Mouse (Mus musculus) forebrain, embryonic 11.5 days (tissue): ENCODE data around the gene Pknox2. TPM values are rescaled to one million over a fixed set of nuclear protein-coding genes. Genes with fewer than 3 reads are reported as not detected.

Source experiments
- ATAC-seq: fragments of 200-750 bp; cut with Nextera tagmentation; replicated peaks from 2 replicates; pipeline ENCODE4 v1.8.0; 2017; ENCODE audit warnings: moderate TSS enrichment; ENCODE audit not compliant: low FRiP score
- DNase-seq: peaks from one replicate; pipeline ENCODE4 v3.0.0-alpha.2; 2017; ENCODE audit warnings: low spot score
- H3K27ac ChIP-seq: fragments of 300-500 bp; sonication (generic); 2 replicates; pipeline ENCODE4 v1.5.1; 2014; ENCODE audit warnings: low read depth, low read length
- H3K27me3 ChIP-seq: fragments of 300-500 bp; sonication (generic); 2 replicates; pipeline ENCODE4 v1.6.1; 2014; ENCODE audit warnings: mild to moderate bottlenecking, low read length, mixed read lengths; ENCODE audit not compliant: control insufficient read depth, insufficient read depth
- H3K36me3 ChIP-seq: fragments of 300-500 bp; sonication (generic); 2 replicates; pipeline ENCODE4 v1.6.1; 2014; ENCODE audit warnings: mild to moderate bottlenecking, low read length, moderate library complexity, mixed read lengths; ENCODE audit not compliant: control insufficient read depth, insufficient read depth
- H3K4me1 ChIP-seq: fragments of 300-500 bp; sonication (generic); replicated peaks from 2 replicates; pipeline ENCODE4 v1.6.1; 2014; ENCODE audit warnings: low read length, mixed read lengths; ENCODE audit not compliant: control insufficient read depth, insufficient read depth
- H3K4me2 ChIP-seq: fragments of 300-500 bp; sonication (generic); 2 replicates; pipeline ENCODE4 v1.6.1; 2014; ENCODE audit warnings: low read depth, mild to moderate bottlenecking, low read length, moderate library complexity, mixed read lengths; ENCODE audit not compliant: severe bottlenecking
- H3K4me3 ChIP-seq: fragments of 300-500 bp; sonication (generic); 2 replicates; pipeline ENCODE4 v1.5.1; 2014; ENCODE audit warnings: low read depth, low read length
- H3K9ac ChIP-seq: fragments of 300-500 bp; sonication (generic); 2 replicates; pipeline ENCODE4 v1.6.1; 2014; ENCODE audit warnings: low read length
- H3K9me3 ChIP-seq: fragments of 300-500 bp; sonication (generic); 2 replicates; pipeline ENCODE4 v1.6.1; 2016; ENCODE audit warnings: low read length, mixed read lengths; ENCODE audit not compliant: control insufficient read depth
- WGBS: fragments of 180-500 bp; shearing (Covaris S2); extraction: QIAGEN DNeasy Blood & Tissue Kit; methylation state at CpG from one replicate; pipeline ENCODE4 v1.1.7; 2014; 5-methylcytosine and 5-hydroxymethylcytosine counted together
- polyA plus RNA-seq: library from polyadenylated mRNA; unstranded; fragments of >200 nt; fragmentation: Nextera tagmentation; extraction: Ambion mirVana; gene quantifications from 2 replicates; pipeline ENCODE4 v1.2.1, GENCODE M21; 2014

Pknox2 gene
- polyA plus RNA-seq, 1 experiment from 2014 or later = 21.0 TPM

DNA sequence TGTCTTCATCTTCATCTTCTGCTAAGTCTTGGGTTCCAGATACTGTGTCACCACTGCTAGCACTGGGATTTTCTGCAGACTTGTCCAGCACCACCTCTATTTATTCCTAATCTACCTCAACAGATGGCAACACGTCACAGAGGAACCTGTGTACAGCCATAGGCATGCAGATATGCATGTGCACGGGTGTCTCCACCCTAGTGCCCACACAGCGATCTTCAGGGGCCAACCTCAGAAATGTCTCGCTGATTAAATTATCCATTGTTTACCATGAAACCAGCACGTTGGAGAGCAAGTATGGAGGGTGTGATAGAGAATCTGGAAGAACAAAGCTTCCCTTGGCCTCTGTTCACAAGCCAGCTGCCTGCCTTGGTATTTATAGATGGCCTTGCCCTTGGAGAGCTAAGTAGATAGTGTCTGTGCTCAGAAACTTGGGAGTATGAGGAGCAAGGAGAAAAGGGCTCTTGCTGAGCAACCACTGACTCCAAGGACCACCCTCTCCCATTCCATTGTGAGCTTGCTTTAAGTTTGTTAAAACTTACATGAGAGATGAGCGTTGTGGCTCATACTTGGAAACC lies 253.7 kb downstream of the Pknox2 start:
- ATAC-seq (no peak), DNase-seq (no peak)
- H3K4me1 ChIP-seq = no peaks in the 10 kb centered on the region
- no peak overlapping the region for H3K27ac ChIP-seq
- no peaks in the 10 kb centered on the region for H3K27me3 ChIP-seq
- no peaks in the 10 kb centered on the region; the same call in 1 of the 2 replicates for H3K36me3 ChIP-seq
- H3K9ac ChIP-seq = no peak overlapping the region
- H3K4me3 ChIP-seq = no peak overlapping the region
- no peak overlapping the region for H3K4me2 ChIP-seq
- 85% methylated on average over 6 of the region's 6 CpGs for WGBS
- no peaks in the 10 kb centered on the region for H3K9me3 ChIP-seq

DNA sequence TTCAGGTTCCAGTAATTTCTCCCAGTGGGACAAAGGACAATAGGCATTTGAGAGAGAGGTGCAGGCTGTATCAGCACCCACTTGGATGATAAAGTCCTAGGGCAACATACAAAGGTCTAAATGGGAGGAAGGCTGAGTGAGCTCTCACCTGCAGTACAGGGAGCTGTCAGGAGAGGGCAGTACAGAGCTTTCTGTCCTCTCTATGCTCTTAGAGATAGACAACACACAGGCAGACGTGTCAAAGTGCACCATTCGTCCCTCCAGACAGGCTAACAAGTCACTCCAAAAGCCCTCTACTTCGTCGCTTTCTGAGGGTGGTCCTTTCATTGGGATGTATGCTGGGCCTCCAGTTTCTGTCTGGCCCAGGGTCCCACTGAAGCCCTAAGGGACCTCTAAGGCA lies 256.7 kb downstream of the Pknox2 start:
- 36% methylated on average over 4 of the region's 4 CpGs for WGBS
- peak; percentile 44; the same call in 1 of the 2 replicates for ATAC-seq

DNA sequence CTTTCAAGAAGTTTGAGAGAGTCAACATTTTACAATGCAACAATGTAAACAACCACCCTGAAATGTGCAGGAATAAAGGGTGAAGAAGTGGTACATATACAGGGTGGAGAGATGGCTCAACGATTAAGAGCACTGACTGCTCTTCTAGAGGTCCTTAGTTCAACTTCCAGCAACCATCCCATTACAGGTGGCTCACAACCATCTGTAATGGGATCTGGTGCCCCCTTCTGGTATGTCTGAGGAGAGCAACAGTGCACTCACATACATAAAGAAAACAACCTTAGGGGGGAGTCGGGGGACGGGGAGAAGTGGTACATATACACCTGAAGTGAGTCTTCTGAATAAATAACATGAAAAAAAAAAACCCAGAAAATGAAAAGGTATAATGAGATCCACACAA lies 262.0 kb downstream of the Pknox2 start:
- ATAC-seq (no peak), DNase-seq (no peak)
- Histone ChIP-seq H3K9ac (no peak overlapping the region), H3K9me3 (no peaks in the 10 kb centered on the region), H3K27ac (no peak overlapping the region), H3K4me1 (peaks cover 9% of the 10 kb centered on the region; the same call in 1 of the 2 replicates), H3K27me3 (no peaks in the 10 kb centered on the region), H3K4me2 (no peak overlapping the region), H3K4me3 (no peak overlapping the region), H3K36me3 (no peaks in the 10 kb centered on the region; the same call in 1 of the 2 replicates)
- 67% methylated on average over 3 of the region's 3 CpGs for WGBS

More for the DNA sequence above, 256.7 kb downstream of the Pknox2 start:
- H3K4me1 ChIP-seq = no peaks in the 10 kb centered on the region
- no peak overlapping the region for H3K27ac ChIP-seq
- H3K4me2 ChIP-seq = no peak overlapping the region
- no peak overlapping the region for H3K4me3 ChIP-seq
- peak; percentile 82 for DNase-seq
- no peaks in the 10 kb centered on the region for H3K27me3 ChIP-seq
- no peaks in the 10 kb centered on the region for H3K9me3 ChIP-seq
- no peak overlapping the region for H3K9ac ChIP-seq
- no peaks in the 10 kb centered on the region; the same call in 1 of the 2 replicates for H3K36me3 ChIP-seq

DNA sequence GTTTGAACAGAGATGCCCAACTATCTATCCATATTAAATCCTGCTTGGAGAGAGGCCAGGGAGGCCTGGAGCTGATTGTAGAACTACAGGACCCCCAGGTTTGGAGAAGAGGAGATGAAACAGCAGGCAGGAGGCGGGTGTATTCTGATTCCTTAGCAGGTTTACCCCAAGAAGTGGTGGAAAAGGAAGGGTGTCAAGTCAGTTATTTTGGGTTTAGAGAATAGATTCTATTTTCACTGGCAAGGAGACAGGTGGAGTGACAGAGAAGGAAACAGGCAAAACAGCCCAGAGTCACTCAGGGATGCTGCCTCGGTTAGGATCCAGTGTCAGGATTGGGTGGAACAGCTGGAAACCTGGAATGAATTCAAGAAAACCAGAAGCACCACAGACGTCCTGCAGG lies 263.6 kb downstream of the Pknox2 start:
- Histone ChIP-seq H3K36me3 (no peaks in the 10 kb centered on the region; the same call in 1 of the 2 replicates), H3K4me2 (no peak overlapping the region), H3K27me3 (no peaks in the 10 kb centered on the region), H3K4me1 (peaks cover 9% of the 10 kb centered on the region; the same call in 1 of the 2 replicates), H3K4me3 (no peak overlapping the region), H3K27ac (no peak overlapping the region), H3K9ac (no peak overlapping the region), H3K9me3 (no peaks in the 10 kb centered on the region)
- no peak for DNase-seq
- ATAC-seq = no peak
- 73% methylated on average over 3 of the region's 3 CpGs for WGBS

DNA sequence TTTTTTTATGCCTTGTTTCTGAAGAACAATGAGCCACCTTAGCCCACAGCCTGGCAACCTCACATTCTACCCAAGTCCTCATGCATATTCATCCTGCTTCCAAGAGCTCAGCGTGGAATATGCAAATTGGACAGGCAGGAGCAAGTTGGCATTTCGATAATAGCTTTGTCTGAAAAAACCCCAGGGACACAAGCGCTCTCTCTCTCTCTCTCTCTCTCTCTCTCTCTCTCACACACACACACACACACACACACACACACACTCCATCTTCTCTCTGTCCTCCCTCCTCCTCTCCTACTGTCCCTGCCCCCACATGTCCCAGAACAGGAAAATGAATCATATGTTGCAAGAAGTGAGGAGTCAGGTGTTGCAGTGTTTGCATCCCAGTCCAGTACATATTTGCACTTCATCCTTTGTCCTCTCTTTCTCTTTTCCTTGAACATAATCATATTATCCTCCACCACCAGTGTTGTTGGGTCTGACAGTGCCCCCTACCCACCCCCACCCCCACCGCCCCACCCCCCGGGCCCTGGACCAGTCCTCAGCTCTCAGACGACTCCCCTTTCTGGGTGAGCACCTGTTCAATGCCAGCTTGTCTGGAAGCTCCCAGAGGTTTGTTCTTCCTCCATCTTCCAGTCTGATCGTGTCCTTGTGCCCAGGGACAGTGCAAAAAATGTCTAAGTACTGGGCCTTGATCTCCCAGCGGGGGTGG lies 265.0 kb downstream of the Pknox2 start:
- 39% methylated on average over 8 of the region's 8 CpGs for WGBS
- no peaks in the 10 kb centered on the region for H3K27me3 ChIP-seq

DNA sequence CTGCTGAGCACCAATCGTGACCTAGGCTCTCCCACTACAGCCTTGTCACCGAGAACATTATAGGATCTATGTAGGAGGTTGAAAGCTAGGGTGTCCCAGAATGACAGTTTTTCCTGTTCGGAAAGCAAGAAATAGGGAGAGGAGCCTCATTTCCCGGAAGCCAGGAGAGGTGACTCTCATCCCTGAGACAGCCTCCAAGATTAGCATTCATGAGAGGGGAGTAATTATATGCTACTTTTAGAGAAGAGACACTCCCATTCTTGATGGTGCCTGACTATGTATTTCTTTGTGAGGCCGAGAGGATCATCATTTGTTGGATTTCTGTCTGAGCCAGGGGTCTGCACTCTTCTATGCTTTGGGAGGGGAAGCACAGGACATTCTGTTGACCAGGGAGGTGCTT lies 265.6 kb downstream of the Pknox2 start:
- Histone ChIP-seq H3K36me3 (peaks cover 5% of the 10 kb centered on the region; the same call in 1 of the 2 replicates), H3K27me3 (no peaks in the 10 kb centered on the region), H3K27ac (peak overlapping the region; percentile 71), H3K9me3 (no peaks in the 10 kb centered on the region), H3K9ac (no peak overlapping the region; the same call in 1 of the 2 replicates), H3K4me3 (no peak overlapping the region), H3K4me1 (peaks cover 9% of the 10 kb centered on the region; the same call in 1 of the 2 replicates), H3K4me2 (no peak overlapping the region)
- DNase-seq = no peak
- WGBS = 76% methylated on average over 5 of the region's 5 CpGs
- no peak; the same call in 1 of the 2 replicates for ATAC-seq

More for the DNA sequence above, 265.0 kb downstream of the Pknox2 start:
- DNase-seq (no peak), ATAC-seq (peak; percentile 87)
- no peaks in the 10 kb centered on the region for H3K9me3 ChIP-seq
- H3K4me1 ChIP-seq = peaks cover 9% of the 10 kb centered on the region; the same call in 1 of the 2 replicates
- H3K9ac ChIP-seq = no peak overlapping the region
- peak overlapping the region; percentile 71 for H3K27ac ChIP-seq
- H3K4me3 ChIP-seq = no peak overlapping the region
- H3K4me2 ChIP-seq = no peak overlapping the region
- H3K36me3 ChIP-seq = no peaks in the 10 kb centered on the region; the same call in 1 of the 2 replicates

DNA sequence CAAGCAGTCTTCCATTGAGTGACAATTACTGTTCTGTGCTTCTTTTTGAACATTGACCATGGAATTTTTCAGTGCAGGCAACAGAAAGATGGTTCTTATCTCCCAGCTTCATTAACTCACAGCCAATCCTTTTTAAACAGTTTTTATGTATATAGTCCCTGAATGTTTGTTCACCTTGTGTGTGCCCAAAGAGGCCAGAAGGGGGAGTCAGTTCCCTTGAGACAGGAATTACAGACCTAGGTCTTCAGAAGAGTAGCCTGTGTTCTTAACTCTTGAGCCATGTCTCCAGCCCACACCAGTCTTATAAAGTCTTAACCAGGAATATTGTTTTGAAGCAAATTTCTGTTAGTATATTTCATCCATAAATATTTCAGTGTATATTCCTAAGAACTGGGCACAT lies 270.4 kb downstream of the Pknox2 start:
- no peak overlapping the region for H3K9ac ChIP-seq
- H3K9me3 ChIP-seq = no peaks in the 10 kb centered on the region
- H3K4me1 ChIP-seq = peaks cover 5% of the 10 kb centered on the region; the same call in 1 of the 2 replicates
- DNase-seq (no peak), ATAC-seq (no peak)
- H3K4me2 ChIP-seq = no peak overlapping the region
- H3K4me3 ChIP-seq = no peak overlapping the region
- H3K36me3 ChIP-seq = peaks cover 9% of the 10 kb centered on the region
- H3K27me3 ChIP-seq = no peaks in the 10 kb centered on the region
- H3K27ac ChIP-seq = no peak overlapping the region

DNA sequence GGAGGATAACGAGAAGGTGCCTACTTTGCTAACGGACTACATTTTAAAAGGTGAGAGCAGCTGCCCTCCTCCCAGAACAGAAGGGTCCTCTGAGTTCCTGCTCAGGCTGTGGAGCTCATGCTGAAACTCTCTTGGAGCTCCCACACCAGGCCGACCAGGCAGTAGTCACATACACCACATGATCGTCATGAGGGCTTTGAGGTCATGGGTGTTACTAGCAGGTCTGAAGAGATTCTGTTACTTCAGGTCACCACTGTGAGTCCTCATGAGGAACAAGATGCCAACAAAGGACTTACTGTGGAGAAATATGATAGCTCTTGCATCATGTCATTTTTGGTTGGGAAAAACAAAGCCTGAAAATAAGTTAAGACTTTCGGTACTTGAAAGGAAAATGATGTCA lies 270.9 kb downstream of the Pknox2 start:
- DNase-seq = no peak
- no peak overlapping the region for H3K4me2 ChIP-seq
- no peak overlapping the region for H3K9ac ChIP-seq
- H3K4me3 ChIP-seq = no peak overlapping the region
- H3K27me3 ChIP-seq = no peaks in the 10 kb centered on the region
- 91% methylated on average over 5 of the region's 5 CpGs for WGBS
- no peak overlapping the region for H3K27ac ChIP-seq
- no peaks in the 10 kb centered on the region for H3K9me3 ChIP-seq
- ATAC-seq = no peak
- H3K36me3 ChIP-seq = peaks cover 9% of the 10 kb centered on the region
- no peaks in the 10 kb centered on the region; the same call in 1 of the 2 replicates for H3K4me1 ChIP-seq
